Mouse (Mus musculus): Measurements from ENCODE around the gene Tgfbr3l.
A peak's percentile ranks its signal among the peaks of the same experiment; 100 is the strongest.
"Not testable (repeated sequence)": the region's sequence is repeated elsewhere in the genome, so short reads cannot be mapped to it uniquely, and the experiment has no call there.

Tgfbr3l gene

DNA sequence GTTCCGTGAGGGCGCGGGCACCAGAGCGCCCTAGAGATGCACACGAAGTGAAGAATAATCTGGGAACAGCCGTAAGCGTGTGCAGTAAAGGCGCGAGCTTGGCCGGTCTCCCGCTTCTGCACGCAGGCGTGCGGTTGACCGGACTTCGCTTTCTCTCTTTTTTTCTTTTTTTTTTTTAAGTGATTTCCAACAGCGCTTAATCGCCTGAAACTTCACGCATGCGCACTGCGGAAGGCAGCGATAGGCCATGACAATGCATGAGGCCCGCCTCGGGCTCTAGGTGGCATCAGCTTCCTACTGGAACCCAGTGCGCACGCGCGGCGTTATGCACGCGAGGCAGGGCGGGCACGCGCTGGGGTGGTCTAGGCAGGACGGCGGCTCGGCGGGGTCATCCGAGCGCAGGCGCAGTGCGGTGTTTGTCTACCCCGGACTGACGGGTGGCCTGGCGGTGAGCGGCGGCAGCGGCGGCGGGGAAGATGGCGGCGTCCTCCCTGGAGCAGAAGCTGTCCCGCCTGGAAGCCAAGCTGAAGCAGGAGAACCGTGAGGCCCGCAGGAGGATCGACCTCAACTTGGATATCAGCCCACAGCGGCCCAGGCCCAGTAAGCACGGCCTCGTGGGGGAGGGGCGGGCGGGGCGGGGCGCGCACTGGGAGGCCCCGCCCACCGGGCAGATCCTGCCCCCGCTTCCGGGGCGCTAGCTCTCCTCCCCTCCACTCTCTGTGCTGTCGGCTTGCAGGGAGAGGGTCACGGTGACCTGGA is 9.4 kb upstream of the Tgfbr3l start, which contains the start of the genes Map2k7 and Gm49320:
Gene Map2k7, plus strand, starts transcription at position 307 of the 759 bp plus-strand sequence.
Gene Gm49320, plus strand, starts transcription at position 432 of the 759 bp plus-strand sequence.
- peak; percentile 100 for DNase-seq

DNA sequence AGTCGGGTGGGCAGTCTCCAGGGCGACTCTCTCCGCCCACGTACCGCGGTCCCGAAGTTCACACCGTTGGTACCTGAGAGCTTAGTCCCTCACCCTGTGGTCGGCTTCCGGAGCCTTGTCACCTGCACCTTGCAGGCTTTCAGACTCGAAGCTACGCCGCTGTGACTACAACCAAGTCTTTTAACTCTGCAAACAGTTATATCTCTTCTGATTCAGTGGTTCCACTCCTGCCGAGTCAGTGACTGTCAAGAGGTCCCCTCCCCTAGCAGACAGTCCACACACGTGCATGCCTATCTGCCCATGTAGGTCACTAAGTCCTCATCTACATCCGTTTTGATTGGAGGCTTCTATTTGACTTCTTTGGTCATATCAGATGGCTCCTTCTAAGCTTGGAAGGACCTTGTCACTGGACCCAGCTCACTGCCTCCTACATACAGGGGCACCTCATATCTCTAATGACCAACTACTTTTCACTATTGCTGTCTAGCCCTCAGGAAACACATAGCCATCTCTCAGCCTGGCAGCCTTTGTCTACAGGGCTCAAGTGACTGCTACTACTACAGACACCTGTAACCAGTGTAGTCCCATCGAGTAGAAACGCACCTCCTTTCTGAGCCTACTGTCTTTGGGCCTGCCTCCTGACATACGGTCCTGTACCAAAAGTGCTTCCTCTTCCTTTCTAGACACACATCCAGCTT is 8.7 kb upstream of the Tgfbr3l start:
- DNase-seq = no peak

DNA sequence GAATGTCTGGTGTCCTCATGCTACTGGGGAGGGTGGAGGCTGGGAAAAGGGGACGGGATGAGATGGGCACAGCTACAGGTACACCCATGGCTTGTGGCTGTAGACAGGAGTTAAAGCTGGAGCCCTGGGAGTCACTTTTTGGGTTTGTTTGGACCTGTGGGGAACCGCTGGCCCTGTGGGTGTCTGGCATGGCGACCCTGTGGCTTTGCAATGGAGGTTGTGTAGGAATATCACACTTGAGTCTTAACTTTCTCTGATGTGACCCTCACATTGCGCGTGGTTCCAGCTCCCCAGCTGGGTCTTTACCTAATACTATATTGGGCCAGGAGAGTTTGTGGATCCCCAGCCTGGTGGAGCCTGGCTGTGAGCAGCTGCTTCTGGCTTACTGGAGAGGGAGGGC is 3.0 kb upstream of the Tgfbr3l start:
- DNase-seq = no peak

DNA sequence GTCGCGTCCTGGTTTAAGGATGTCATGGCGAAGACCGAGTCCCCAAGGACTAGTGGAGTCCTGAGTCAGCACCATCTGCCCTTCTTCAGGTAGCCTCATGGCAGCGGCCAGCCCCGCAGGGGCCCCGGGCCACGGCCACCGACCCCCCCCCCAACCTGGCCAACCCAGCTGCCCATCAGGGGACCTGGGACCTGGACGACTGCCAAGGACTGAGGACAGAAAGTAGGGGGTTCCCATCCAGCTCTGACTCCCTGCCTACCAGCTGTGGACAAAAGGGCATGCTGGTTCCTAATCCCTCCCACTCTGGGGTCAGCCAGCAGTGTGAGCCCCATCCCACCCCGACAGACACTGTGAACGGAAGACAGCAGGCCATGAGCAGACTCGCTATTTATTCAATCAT is 2.3 kb upstream of the Tgfbr3l start:
- no peak for DNase-seq

DNA sequence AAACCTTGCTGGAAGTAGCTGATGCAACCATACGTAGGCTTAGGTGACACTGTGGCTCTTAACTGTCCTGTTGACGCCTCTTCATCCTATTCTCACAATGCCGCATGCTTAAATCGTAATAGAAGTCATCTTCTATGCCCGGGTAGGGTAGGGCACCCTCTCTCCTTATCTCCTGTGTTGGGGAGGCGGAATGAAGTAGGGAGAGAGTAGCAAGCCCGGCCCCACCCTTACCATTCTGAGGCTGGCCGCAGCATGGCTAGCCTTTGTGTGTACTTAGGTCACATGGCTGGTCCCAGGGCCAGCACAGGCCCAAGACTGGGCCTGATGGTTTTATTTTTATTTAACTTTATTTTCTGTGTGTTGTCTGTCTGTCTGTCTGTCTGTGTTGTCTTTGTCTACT is 773 bp upstream of the Tgfbr3l start:
- DNase-seq = no peak

DNA sequence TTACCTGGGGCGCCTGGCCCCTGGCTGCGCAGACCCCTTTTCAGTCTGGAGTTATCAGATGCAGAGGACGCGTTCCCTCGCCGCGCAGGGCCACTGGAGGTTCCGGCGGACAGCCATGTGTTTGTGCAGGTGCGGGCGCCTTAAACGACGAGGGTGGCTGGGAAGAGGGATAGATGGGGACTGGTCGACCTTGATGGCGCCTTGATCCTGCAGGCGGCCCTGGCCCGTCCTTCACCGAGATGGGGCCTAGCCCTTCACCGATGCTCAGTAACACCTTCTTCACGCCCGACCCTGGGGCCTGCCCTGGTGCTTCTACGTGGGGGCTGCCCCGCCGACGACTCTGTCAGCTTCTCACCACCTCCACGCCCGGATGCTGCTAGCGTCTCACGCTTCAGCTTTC is 1.2 kb downstream of the Tgfbr3l start:
- DNase-seq = no peak

DNA sequence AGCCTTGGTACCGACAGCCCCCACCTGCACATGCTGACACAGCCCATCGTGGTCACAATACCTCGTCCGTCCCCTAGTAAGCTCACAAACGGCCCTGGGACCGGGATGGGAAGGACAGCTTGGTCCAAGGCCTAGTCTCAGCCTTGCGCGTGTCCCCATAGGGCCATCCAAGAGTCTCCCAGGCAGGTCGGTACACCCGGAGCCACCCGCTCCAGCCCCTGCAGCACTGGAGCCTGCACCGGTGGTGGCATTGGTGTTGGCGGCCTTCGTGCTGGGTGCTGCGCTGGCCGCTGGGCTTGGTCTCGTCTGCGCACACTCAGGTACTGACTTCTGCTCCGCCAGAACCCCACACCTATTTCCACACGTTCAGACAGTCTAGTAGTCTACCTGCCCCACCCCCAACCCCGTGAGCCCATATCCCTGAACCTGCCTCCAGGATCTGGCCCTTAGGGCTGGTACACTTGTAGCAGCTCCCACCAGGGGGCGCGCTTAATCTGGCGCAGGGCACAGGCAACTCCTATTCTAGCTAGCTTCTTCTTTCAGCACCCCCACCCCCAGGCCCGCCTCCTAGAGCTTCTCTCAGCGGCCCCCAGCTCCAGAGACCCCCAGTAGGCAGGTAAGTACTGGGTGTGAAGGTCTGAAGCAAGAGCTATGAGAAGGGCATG is 2.4 kb downstream of the Tgfbr3l start:
- peak; percentile 82 for DNase-seq

DNA sequence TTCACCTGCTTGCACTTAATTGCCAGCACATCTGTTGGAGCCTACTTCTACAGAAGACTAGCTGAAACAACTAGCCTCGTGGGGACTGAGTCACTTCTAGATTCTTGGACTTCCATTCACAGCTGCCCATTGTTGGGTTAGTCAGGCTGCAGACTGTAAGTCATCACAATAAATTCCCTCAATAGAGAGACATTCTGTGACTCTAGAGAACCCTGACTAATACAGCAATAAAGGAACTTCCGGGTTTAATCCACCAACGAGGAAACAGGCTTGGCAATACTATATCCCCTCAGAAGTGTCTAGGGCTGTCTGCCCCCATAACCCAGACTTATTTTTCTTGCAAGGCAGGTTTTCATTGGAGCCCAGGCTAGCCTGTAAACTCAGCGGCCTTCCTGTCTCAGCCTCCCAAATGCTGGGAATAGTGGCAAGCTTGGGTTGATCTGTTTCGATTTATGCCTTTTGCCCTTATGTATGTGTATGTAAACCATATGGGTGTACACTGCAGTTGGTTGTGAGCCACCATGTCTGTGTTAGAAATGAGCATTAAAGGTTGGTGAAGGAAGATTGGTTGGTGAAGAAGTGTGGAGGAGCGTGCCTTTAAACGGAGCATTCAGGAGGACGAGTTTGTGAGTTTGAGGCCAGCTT is 4.2 kb downstream of the Tgfbr3l start:
- no peak for DNase-seq

DNA sequence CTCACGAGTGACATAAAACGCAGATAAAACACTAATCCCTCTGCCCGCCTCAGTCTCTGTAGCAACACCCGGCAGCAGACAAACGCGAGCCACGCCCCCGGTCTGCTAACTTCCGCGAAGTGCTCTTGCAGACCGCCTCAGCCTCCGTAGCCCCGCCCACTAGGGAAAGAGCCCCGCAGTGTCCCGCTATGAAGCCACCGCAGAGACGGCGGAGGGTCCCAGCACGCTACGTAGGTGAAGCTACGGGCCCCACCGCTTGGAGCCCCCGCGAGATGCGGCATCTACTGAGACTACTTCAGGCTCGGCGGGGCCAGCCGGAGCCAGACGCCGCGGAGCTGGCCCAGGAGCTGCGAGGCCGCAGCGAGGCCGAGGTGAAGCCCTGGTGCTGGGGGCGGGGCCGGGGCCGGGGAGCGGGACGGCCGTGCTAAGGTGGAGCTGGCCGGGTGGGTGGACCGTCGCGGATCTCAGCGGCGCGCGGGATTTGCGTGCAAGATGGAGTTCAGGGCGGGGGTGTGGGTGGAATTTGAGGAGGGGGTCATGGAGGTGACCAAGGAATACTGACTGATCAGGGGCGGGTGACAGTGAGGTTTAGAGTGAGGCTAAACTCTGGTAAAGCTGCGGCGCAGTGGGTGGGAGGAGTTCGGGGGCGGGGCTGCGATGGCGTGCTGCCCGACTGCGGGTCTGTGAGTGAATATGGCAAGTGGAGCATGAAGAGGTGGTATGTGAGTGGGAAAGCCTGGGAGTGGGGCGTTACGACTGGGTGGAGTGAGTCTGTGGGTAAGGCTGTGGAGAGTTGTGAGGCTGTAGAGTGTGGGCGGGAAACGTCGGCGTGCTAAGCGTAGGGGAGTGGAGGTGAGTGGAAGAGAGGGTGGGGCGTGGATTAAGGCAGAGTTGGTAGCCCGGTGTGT is 5.2 kb downstream of the Tgfbr3l start, which contains the start of gene Snapc2:
Gene Snapc2, plus strand, starts transcription at position 147 of the 908 bp plus-strand sequence.
- DNase-seq = peak; percentile 93

DNA sequence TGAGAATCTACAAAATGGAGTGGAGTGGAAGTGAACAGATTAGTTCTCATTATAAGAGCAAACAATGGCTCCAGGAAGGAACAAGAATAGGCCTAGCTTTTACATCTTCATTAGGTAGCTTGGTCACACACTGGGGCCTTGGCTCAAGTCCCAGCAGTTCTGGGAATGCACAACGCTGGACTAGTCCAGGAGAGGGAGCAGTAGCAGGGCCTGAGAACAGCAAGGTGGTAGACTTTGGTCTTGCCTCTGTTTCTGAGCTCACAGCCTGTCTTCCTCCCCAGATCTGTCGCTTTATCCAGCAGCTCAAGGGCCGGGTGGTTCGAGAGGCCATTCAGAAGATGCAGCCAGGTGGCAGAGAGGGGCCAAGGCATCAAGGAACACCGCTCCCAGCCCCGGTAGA is 6.0 kb downstream of the Tgfbr3l start:
- peak; percentile 82 for DNase-seq

DNA sequence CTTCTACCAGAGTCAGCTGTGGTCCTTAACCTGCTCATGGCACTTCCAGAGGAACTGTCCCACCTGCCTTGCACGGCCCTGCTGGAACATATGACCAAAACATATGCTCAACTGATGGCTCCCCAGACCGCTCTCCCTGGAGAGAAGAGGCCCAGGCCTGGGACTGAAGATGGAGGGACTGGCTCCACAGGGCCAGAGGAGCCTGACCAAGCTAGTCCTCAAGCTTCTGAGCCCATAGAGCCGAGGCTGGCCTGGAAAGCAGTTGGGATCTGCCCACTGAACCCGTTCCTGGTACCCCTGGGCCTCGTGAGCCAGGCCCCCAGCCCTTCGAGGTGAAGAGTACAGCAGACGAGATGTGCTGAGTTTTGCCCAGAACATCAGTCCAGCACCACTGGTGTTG is 7.5 kb downstream of the Tgfbr3l start:
- not testable (repeated sequence) for DNase-seq

DNA sequence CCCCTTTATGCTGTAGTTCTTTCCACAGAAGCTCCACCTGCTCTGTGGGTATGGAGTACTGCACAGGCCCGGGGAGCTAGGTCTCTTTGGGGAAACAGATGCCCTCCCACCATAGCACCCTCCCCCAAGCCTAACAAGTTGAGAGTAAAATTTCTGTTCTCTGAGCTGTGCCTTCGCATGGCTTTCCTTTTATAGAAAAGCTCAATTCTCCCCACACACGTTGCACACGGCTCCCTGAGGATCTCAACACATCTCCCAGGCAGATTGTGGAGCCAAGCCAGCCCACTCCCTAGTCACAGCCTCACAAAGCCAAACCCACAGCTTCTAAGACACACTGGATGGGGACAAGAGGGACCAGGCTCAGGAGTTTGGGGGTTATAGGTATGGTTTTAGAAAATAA is 8.9 kb downstream of the Tgfbr3l start:
- no peak for DNase-seq

DNA sequence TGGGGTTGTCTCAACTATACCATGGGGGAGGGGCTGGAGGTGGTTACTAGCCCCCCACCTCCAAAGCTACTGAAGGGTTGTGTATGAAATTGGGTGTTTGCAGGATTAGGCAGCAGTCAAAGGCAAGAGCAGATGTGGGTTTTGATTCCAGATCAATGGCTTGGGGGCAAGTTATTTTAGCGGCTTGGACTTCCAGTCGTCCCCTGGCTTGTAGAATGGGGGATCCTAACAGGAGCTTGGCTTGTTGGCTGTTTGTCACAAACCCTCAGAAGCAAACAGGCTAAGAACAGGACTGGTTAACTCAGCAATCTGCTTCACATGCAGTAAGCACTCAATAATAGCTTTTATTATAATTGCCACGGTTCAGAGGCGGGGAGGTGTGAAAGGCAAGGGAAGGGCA is 9.3 kb downstream of the Tgfbr3l start:
- no peak for DNase-seq

DNA sequence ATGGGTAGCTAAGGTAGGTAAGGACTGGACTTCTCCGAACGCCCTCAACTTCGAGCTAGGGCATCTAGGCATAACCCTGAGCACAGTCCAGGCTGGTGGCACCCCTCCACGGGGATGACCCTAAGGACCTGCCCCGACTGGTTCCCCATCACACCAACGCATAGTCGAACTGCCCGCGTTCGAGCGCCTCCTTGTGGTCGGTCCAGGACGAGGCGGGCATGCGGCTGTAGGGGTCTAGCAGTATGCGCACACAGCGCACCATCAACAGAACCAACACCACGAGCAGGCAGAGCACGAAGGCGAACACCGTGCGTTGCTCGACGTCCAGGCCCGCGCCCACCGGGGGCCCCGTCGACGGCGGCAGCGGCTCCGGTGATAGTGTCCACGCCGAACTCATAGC is 10.2 kb downstream of the Tgfbr3l start:
- DNase-seq = peak; percentile 67

DNA sequence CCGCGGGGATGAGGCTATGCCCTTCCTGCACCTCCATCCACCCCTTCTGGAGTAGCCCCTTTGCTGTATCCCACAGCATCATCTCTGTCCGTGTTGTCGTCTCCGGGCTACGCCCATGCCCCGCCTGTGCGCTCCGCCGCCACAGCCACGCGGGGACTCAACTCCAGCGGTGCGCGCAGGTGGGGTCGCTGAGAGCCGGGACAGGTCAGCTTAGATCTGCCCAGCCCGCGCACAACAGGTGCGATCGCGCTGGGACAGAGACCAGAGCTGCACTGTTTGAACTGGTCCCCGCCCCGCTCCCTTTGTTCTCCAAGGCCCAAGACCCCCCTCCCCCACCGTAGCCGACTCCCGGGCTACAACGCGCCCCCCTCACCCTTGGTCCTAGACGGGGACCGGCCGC is 10.7 kb downstream of the Tgfbr3l start:
- DNase-seq = peak; percentile 48

DNA sequence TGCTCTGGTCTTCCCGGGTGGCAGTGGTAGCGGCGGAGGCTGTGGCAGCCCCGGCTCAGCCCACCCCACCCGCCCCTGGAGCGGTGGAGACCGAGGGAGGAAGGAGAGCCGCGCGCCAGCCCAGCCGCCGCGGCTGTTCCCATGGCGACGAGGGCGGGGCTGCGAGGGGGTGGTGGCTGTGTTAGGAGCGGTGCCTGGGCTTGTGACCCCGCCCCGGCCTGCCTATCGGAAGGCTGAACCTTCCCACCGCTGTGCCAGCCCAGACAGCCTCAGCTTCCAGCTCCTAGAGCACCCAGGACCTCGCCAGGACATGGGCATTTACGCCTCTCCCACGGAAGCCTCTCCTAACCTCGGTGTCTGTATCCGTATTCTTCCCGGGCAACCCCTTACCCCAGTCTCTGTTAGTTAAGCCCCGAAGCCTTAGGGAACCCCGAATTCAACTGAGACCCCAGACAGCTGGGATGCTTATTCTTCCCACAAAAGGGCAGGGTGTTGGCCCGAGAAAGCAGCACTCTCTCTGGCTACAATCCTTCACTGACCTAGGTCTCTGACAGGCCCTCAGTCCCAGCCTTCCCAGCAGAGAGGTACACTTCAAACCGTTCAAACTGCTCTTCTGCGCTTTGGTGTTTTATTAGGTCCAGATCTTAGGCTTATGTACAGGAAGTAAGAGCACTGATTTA is 11.3 kb downstream of the Tgfbr3l start, which contains the start of gene Ctxn1:
Gene Ctxn1, minus strand, starts transcription at position 150 of the 680 bp plus-strand sequence.
- DNase-seq = peak; percentile 78

DNA sequence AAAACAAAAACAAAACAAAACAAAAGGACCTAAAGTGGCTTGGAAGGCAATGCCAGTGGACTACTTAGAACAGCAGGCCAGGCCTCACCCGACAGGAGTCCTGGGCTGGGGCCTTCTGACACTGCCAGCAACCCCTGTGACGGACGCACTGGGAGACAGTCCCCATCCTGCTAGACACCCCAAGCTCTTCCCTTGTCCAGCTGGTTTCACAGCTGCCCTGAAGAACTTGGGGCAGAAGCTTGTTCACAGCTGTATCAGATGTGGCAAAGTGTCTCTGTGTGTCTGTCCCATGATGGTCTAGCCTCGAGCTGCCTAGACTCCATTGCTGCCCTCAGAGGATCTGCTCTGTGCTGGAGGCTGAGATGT is 11.8 kb downstream of the Tgfbr3l start:
- DNase-seq = no peak

DNA sequence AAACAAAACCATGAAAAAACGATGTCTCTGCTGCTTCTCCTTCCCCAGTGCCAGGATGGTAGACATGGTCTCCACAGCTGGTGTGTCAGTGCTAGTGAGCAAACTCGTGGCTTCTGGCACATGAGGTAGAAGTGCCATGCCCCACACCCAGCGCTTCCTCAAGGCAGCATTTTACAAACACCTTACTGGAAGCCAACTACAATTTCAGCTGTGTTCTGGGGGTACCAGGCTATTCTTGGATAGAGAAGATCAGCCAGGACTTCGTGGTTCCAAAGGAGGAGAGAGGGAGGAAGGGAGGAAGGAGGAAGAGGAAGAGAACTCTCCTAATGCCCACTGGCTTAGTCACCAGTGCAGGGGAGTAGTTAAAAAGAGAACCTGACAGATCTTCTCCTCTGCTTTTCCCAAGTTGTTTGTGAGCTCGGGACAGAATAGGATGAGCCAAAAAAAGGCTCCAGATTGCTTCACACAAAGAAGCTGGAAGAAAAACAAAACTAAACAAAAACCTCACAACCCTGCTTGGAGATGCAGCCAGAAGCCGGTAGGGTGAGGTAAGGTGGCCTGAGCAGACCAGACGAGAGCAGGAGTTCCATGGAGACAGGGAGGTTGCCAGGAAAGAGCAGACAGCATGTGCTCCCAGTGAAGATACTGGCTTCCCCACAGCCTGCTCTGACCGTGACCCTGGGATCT is 15.2 kb downstream of the Tgfbr3l start:
- no peak for DNase-seq

DNA sequence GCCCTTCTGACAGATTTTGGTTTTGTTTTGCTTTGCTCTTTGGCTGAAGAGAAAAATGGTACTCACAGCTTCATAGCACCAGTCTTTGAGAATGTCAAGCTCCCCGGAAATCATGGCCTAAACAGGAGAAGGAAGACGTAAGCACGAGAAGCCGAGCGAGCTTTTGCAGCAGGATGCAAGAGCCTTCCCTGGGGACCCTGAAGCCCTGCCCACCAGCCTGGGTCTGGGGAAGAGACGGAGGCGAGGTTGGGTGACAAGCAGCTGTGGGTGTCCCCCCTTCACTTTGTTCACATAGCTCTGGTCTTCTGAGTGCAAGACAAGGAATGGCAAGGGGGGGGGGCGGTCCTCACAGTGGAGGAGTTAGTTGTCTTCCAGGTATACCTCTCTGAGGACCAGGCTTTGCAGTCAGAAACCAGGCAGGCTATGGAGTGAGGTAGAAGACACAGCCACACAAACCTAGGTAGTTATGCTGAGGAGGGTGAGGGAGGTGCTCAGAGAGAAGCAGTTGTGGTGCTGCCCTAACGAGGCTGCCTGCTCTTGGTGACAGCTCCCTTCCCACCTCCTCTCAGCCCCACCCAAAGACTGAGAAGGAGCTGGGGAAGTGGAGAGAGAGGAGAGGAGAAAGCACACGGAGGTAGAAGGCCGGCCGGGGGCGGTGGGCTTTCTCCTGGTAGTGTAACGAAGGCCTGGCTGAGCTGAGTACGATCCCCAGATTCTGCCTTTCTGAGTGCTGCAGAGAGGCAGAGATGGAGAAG is 17.3 kb downstream of the Tgfbr3l start:
- no peak for DNase-seq

DNA sequence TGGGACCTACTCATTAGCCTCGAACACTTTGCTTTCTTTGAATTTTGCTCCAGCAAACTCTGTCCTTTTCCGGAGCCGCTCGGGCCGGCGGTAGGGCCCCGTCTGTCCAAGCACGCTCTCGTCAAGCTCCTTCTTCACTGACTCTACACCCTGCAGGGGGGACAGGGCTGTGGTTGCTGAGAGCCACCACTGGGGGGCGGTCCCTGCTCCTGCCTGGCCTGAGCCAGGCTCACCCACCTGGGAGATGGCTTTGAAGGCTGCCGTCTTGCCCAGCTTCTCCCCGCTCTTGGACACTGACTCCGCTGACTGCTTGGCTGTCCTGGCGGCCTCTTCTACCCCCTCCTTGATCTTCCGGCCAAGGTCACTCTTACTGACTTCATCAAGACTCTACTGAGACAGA is 19.6 kb downstream of the Tgfbr3l start:
- DNase-seq = no peak
